Mouse (Mus musculus) cerebellum, postnatal 4 days (tissue): ENCODE data around the gene Nek10.
"Not testable (repeated sequence)": the region's sequence is repeated elsewhere in the genome, so short reads cannot be mapped to it uniquely, and the experiment has no call there.

ENCODE experiments used
- DNase-seq, 2 experiments: peaks; one replicate each; pipeline ENCODE4 v3.0.0; 2022; ENCODE audit warnings: low spot score in 2 of 2, mixed read lengths in 1 of 2

Gene Nek10

DNA sequence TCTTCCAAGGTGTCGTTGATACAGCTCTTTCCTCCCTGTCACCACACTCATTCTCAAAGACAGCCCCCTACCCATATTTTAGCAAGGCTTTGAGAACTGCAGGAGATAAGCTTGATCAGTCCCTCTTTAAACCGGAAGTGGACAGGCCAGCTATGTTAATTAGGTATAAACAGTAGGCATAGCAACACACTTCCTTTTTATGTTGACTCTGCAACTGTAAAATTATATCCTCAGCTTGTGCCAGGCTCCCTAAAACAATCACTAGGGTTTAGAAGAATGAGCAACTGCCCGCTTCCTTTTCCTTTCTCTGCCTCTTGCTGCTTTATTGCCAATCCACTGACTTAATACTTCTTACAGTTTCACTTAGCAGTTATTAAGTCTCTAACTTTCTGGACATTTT, 67.2 kb downstream of the Nek10 start:
- DNase-seq, result no peak

DNA sequence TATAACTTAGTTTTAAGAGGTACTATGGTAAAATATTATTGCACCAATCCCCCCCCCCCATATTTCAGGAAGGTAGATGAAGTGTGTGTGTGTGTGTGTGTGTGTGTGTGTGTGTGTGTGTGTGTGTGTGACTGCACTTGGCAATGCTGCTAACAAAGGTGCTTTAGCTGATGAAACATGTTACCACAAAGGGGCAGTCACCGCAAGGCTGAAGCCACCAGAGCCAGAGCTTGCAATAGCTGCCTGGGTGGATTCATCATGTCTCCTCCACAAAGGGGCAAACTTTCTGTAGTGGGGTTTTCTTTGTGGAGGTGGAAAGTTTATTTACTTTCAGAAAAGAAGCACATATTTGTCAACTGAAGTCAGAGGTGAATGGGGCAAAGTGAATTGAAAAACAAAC, 67.9 kb downstream of the Nek10 start:
- DNase-seq, result peak in 1 of 2 experiments; percentile 8

DNA sequence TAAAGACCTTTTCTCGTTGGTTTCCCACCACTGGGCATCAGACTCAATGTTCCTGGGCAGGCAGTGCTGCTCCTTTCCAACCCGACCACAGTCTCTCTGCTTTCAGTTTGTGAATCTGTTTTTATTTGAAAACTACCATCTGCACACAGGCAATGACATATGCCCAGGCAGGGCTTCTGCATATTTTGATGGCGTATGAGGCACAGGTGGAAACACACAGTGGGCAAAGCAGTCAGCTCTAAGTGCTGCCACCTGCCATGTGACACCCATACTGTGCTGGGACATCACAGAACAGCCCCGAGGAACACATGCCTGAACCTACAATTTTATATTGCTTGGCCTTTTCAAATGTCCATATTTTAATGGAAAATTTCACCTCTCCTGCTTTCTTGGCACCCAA, 68.5 kb downstream of the Nek10 start:
- no peak for DNase-seq

DNA sequence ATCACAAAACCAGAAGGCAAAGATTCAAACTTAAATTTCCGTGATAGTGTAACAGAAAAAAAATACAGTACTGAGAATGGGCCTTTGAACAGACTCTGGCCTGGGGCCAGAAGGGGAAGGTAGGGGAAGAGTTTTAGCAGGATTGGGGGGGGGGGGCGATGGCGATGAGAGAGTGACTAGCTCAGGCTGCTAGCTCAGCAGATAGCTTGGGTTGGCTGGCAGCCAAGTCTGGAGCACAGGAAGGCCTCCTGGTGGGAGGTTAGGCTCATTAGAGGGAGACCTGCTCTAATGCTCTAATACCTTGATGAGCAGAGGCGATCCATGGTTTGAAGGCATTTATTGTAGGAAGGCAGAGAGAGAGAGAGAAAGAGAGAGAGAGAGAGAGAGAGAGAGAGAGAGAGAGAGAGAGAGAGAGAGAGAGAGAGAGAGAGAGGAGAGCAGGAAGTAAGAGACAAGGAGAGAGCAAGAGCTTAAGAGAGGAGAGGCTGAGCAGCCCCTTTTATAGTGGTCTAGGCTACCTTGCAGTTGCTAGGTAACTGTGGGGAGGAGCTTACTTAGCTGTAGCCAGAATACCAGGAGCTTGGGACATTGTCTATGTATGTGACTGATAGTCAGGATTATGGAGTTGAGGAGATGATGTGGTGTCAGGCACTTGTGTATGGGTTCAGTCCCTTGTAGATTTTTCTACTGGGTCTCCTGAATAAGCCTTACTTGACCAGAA, 90.9 kb downstream of the Nek10 start:
- DNase-seq, result peak in 1 of 2 experiments; percentile 46

DNA sequence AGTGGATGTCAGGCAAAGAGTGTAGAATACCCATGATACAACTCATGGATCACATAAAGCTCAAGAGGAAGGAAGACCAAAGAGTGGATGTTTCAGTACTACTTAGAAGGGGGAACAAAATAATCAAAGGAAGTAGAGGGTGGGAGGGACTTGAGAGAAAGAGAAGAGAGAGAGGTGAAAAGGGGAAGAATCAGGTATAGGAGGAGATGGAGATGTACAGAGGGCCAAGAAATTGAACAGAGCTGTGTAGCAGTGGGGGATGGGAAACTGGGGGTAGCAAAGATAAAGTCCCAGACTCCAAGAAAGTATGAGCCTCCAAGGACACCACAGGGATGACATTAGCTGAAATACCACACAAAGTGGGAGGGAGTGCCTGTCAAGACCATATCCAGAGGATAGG, 91.6 kb downstream of the Nek10 start:
- no peak for DNase-seq

DNA sequence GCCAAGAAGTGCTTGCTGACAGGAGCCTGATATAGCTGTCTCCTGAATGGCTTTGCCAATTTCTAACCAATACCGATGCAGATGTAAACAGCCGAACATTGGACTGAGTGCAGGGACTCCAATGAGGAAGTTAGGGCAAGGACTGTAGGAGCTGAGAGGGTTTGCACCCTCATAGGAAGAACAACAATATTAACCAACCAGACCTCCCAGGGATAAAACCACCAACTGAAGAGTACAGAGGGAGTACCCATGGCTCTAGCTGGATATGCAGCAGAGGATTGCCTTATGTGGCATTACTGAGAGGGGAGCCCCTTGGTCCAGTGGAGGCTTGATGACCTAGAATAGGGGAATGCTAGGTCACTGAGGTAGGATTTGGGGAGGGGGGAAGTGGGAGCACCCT, 92.1 kb downstream of the Nek10 start:
- DNase-seq, result no peak

DNA sequence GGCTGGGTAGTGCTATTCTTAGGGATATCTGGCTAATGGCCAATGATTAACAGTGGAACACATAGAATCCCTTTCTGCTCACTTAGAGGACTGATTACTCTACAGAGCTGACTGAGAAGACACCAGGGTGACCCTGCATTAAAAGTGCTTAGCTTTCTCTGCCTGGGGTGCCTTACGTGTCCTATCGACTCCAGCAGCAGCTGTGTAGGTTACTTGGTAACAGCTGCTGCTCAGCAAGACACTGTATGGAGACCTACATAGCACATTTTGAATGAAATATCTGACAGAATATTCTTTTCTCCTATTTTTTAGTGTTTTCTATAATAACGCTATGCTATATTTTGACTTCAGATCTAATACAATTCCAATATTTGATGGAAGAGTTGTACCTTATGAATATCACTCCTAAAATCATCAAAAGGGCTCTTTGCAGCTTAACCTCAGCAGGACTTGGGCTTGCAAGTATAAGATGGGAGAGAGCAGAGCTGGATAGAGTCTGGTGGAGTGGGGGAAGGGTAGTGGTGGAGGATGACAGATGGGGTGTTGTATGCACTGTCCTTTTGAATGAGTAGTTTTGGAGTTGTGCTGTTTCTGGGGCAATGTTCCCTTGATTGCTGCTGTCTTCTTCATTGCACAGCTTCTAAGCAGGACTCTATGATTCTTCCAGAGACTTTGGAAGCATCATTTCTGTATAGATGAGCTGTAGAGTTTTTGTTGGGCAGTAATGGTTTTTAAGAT, 93.4 kb downstream of the Nek10 start:
- DNase-seq, result no peak

DNA sequence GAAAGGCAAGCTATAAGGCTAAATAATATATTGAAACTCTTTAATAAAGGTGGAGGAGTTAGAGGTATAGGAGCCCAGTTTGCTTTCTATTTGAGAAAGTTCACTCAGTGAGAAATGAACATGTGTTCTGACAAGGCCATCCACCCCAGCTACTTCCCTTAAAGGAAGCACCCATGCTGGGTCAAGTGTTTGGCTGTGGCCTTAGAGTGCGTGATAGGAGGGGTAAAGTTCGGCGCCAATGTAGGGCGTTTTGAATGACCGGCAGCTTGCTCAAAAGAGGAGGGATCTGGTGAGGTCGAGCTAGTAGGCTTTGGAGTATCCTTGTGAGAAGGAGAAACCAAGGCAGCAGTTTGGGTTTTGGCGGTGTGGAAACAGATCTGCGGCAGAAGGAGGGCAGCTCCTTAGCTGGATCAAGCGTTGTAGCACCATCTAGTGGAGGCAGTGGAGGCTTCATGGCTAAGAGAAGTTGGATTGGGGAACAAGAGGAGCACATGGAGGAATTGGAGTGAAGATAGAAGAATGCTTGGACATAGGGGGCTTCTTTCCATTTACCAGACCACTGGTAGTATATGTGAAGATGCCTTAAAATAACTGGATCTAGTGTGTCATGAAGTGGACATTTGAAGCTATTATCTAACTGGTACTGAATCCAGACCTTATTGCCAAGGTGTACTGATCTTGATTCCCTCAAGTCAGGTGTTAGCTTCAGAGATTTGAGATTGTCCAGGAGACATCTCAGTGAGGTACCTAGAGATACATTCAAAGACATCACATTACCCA, 101.7 kb downstream of the Nek10 start:
- peak; percentile 27 to 68 for DNase-seq

DNA sequence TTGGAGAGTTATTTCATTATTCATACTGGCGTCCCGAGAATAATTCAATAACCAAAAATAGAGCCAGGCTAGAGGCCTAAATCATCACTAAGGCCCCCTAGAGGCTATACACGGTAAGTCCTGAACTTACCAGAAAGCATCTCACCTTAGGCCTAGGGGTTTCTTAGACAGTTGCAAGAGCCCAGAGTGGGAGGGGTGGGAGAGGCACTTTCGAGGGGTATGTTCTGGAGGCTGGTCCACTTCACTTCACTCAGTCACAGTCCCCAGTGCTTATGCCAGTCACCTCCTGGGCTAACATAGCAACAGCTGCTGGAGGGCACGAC, 102.3 kb downstream of the Nek10 start:
- DNase-seq, result no peak

DNA sequence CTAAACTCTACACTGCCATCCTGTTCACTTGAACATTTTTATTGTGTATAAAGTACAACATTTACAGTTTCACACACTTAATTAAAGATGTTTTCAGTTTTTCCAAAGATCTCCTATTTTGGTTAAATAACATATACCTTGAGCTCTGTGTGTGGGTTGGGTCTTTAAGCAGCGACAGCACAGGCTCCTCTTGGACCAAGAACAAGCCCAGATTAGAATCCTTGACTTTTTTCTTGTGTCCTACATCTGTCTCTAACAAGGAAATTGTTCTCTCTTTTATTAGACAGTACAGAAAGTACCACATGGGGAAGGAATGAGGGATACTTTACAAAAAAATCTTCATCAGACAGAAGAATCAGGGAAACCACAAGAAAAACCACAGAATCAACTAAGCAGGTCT, 122.4 kb downstream of the Nek10 start:
- no peak for DNase-seq

DNA sequence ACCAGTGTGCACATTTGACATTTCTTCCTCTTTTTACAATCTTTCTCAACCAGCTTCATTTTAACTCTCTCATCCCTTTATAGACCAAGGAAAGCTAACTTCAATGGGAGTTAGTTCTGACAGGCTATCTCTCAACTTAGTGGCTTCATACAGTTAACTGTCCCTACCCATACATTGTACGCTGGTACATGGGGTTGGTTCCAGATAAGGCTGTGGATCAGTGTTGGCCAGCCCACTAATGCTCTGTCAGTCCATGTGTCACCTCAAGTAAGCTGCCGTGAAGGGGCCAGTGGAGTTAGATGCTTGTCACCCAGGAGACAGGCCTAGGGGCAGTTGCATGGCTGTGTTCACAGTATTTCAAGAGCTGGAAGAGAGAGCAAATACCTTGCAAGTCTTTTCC, 124.3 kb downstream of the Nek10 start:
- DNase-seq, result no peak

DNA sequence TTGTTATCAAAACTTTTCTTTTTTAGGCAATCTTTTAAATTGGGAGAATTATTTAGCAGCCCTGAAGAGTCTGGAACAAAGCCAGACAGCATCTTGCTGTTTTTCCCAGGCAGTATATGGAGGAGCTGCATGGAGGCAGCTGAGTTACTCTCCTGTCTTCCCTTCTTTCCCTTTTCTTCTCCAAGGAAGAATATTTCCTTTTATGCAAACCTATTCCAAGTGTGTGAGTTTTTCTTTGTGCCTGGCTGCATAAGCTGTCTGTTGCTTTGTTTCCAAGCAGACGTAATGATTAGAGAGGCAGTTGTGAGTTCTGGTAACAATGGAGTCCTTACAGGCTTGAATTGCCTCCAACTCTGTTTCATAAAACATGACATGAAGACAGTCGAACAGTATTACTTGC, 131.8 kb downstream of the Nek10 start:
- DNase-seq, result no peak

DNA sequence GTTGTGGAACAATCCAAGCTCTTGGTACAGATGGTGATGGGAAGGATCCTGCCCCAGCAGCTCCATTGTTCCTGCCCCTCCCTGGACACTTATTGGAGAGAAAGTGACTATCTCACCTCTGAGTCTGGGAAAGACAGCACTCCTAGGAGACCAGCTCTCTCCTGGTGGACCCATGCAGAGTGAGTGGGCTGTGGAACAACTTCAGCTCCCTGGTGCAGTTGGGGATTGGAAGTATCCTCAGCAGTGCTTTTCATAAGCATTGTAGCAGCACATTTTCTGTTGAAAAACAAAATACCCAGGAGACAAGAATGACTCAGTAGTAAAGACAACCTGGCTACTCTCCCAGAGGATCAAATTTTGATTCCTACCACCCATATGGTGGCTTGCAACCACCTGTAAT, 142.7 kb downstream of the Nek10 start:
- DNase-seq, result no peak

DNA sequence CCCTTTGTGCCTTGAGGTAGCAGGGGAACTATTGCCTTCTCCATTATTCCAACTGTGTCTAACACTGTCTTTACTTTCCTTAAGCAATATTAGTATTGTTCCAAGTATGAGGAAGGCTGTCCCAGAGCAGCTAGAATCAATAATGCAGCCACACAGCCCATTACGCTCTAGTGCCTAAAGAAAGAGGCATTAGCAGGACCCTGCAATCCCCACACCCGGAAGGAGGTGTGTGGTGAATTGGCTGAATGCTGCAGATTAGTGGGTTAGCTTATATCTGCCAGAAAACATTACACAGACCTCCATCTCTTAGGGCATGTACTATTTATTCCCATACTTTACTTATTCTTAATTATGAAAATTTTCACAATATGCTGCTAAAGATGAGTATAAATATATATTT, 145.8 kb downstream of the Nek10 start:
- no peak for DNase-seq

DNA sequence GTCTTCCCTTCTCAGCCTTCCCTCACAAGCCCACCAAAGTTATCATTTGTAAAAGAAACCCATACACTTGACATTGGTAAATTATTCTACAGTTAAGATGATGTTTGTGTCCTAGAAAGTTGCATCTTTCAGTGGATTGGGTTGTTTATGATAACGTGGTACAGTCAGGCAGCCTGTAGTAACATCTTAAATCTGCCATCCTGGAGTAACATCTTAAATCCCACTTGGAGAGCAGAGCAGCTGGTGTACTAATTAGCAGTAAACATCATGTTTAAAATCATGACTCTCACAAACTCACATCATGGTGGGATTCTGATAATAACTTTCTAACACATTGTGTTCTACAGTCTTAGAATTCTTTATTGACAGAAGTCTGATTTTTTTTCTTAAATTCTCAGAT, 148.6 kb downstream of the Nek10 start:
- DNase-seq, result no peak

DNA sequence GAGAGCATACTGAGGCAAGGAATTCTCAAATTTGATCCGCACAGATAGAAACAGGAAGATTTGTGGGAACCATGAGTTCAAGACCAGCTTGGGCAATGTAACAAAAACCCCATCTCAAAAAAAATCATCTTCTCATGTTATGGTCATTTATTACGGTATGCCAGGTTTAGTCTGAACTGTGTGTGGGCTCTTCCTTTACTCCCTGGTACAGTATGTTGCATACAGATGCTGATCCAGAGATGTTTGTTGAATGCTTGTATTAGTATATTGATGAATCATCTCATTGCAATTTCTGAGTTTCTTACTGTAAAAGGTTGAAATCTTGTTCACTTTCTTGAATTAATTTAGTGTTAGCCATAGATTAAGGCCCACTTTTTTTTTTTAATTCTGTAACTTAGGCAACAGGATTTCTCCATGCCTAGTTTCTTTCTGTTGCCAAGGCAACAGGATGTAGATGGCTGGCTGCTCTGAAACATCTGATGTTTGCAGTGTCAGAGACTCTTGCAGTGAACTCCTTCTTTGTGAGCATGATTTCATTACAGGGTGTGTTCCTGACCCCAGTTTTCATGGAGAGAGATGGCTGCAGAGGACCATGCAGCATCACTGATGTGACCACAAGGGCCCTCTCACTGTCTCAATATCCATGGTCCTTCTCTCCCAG, 156.7 kb downstream of the Nek10 start:
- DNase-seq, result no peak

DNA sequence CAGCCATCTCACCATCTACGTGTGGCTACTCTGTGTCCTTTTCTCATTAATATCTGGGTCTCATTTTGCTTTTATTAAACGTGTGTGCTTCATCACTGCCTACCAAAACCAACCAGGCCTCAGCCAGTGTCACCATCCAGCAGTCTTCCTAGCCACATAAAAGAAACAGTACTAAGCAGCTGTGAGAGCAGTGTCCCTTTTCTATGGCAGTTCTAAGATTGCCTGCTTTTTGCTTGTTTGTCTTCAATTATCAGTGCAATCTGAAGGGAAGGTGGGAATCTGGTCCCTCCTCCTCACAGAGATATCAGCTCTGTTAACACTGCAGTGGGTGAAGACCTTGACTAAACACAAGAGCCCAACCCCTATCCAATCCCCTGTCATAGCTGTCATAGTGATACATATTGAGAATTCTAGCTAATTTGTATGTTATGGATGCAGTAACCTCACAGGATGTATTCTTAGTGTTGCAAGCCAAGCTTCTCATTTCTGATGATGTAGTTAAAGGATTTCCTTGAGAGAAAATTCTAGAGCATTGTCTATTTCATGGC, 157.3 kb downstream of the Nek10 start:
- DNase-seq, result no peak

DNA sequence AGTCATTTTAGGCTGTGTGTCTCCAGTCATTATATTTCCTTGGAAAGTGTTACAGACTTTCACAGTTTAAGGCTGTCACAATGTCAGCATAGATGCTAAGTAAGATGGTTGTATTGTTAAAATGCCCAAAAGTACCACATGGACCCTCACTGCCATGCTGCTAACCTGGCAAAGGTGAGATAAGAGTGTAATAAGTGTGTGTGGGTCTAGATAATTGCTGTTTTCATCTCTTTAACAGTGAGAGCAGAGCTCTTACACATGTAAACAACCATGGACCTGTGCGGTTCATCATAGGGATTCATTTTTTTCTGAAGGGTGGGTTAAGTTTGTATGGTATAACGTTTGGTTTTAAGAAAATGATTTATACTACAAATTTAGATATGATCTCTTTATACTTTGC, 167.4 kb downstream of the Nek10 start:
- DNase-seq, result no peak

DNA sequence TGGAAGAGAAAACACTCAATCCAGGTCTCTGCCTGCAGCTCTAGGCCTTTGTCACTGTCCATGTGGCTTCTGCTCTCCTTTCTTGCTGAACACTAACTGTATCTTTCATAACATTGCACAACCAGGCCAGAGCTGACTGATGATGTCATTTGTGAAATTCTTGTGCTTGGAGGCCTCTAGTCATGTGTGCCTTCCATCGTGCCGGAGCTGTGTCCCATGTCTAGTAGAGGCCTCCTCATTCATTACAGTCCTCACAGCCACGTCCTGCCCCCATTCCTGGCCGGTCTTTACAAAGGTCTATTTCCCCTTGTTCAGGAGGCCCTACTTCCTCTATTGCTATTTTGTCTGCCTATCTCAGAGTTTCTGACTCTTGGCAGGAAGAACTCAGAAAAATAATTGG, 167.8 kb downstream of the Nek10 start:
- no peak for DNase-seq

DNA sequence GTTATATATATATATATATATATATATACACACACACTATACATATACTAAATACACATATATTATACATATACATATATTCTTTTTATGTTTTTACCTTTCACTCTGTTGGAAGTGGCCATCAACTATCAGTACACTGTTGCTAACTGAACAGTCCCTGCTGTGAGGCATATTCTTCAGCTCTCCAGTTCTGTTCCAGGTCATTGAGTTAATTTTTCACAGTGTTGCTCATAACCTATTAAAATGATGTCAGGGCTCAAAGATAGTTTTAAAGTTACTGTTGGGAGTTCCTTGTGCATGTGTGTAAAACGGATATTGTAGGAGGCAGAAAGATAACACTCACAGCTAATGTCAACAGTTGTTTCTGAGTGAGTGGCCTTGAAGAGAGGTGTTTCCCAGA, 170.9 kb downstream of the Nek10 start:
- no peak for DNase-seq

DNA sequence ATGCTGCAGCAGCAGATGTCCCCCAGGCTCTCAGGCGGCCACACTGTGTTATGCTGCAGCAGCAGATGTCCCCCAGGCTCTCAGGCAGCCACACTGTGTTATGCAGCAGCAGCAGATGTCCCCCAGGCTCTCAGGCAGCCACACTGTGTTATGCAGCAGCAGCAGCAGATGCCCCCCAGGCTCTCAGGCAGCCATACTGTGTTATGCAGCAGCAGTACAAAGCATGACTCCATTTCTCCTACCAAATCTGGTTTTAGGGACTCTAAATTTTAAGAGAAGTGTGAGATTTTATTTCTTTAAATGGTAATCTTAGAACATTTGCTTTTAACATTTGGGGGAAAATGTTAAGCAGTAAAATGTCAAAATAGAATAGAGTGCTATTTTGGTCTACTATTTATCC, 180.9 kb downstream of the Nek10 start:
- DNase-seq, result not testable (repeated sequence)
